Mouse (Mus musculus): Measurements from ENCODE around the gene Arl13a. TPM values are rescaled to one million over a fixed set of nuclear protein-coding genes. Genes with fewer than 3 reads are reported as not detected.

Arl13a gene
- polyA plus RNA-seq, 1 experiment from 2014 or later: not detected

DNA sequence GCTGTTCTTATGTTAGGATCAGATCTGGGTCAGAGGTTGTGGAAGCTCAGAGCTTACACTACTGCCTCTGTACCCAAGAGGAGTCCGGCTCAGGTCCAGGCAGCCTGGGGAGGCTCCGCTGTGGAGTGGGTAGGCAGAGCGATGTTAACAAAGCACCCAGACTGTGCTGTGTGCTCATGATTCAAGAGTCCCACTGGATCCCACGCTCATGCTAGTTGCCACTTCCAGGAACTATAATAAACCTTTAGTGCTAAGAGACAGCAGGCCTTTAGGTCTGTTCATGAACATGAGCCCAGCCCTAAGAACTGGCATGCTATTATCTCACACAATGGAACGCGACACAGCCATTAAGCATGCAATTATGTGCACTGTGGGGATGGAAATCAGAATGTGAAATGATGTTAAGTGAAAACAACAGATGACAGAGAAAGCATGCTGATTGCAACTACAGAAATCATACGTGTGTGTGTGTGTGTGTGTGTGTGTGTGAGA lies 23.9 kb downstream of the Arl13a start:
- WGBS: 80% methylated on average over 7 of the region's 7 CpGs
- H3K4me2 ChIP-seq (replicated peaks; ENCODE audit: low read depth, low read length): no peak overlapping the region
- no peaks in the 10 kb centered on the region for H3K36me3 ChIP-seq (ENCODE audit: insufficient read depth, low read length)
- no peak for DNase-seq (ENCODE audit: low spot score)
- H3K4me3 ChIP-seq (ENCODE audit: low read depth, low read length): no peak overlapping the region
- no peak overlapping the region for H3K9ac ChIP-seq (replicated peaks; ENCODE audit: low read depth)
- no peak overlapping the region for H3K27ac ChIP-seq (ENCODE audit: low read length)
- no peaks in the 10 kb centered on the region for H3K27me3 ChIP-seq (replicated peaks; ENCODE audit: insufficient read depth, low read length)
- H3K4me1 ChIP-seq (ENCODE audit: insufficient read depth, low read depth, low read length): no peaks in the 10 kb centered on the region
- H3K9me3 ChIP-seq (ENCODE audit: low read length): no peaks in the 10 kb centered on the region
- TF ChIP-seq EP300 (IDR thresholded peaks at IDR 0.05) (no peak), CTCF (IDR thresholded peaks at IDR 0.05) (no peak)
- ATAC-seq: no peak

DNA sequence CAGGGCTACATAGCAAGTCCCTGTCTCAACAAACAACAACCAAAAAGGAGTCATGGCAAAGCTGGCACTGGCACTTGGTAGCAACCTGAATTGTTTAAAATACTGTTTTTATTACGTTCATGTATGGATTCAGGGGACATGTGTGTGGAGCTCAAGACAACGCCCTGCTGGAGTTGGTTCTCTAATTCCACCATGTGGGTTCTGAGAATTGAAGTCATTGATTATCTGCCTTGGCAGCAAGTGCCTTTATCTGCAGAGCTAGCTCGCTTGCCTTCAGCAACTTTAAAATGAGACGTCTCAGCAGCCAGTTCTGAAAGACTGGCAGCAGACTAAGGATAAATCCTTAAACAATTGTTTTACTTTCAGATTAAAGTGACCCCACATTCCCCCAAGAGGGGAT lies 30.9 kb downstream of the Arl13a start:
- no peaks in the 10 kb centered on the region for H3K27me3 ChIP-seq (replicated peaks; ENCODE audit: insufficient read depth, low read length)
- no peak overlapping the region for H3K9ac ChIP-seq (replicated peaks; ENCODE audit: low read depth)
- no peak for TF ChIP-seq CTCF (IDR thresholded peaks at IDR 0.05)
- TF ChIP-seq EP300 (IDR thresholded peaks at IDR 0.05): no peak
- DNase-seq (ENCODE audit: low spot score): no peak
- no peak overlapping the region for H3K27ac ChIP-seq (ENCODE audit: low read length)
- 67% methylated on average over 4 of the region's 4 CpGs for WGBS
- H3K9me3 ChIP-seq (ENCODE audit: low read length): no peaks in the 10 kb centered on the region
- H3K4me3 ChIP-seq (ENCODE audit: low read depth, low read length): no peak overlapping the region
- H3K36me3 ChIP-seq (ENCODE audit: insufficient read depth, low read length): no peaks in the 10 kb centered on the region
- no peak overlapping the region for H3K4me2 ChIP-seq (replicated peaks; ENCODE audit: low read depth, low read length)
- no peak for ATAC-seq
- H3K4me1 ChIP-seq (ENCODE audit: insufficient read depth, low read depth, low read length): no peaks in the 10 kb centered on the region

DNA sequence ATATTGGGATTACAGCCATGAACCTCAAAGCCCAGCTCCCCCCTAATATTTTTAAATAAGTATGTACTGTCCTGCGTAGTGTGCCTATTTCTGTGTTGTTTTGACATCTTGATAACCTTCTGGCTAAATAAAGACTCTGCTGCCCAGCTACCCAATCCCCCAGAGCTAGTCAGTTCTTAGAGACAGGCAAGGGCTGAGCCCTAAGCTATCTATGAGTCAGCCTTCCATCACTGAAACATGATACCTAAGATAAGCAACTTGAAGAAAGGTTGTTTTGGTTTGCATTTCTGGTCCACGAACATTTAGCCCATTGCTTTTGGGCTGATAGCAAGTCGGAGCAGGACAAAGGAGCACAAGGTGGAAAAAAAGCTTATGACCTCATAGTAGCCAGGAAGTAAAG lies 33.3 kb downstream of the Arl13a start:
- Histone ChIP-seq H3K4me1 (ENCODE audit: insufficient read depth, low read depth, low read length) (no peaks in the 10 kb centered on the region), H3K36me3 (ENCODE audit: insufficient read depth, low read length) (no peaks in the 10 kb centered on the region), H3K4me2 (replicated peaks; ENCODE audit: low read depth, low read length) (no peak overlapping the region), H3K9me3 (ENCODE audit: low read length) (no peaks in the 10 kb centered on the region), H3K9ac (replicated peaks; ENCODE audit: low read depth) (no peak overlapping the region), H3K4me3 (ENCODE audit: low read depth, low read length) (no peak overlapping the region), H3K27me3 (replicated peaks; ENCODE audit: insufficient read depth, low read length) (no peaks in the 10 kb centered on the region), H3K27ac (ENCODE audit: low read length) (no peak overlapping the region)
- no peak for TF ChIP-seq CTCF (IDR thresholded peaks at IDR 0.05)
- TF ChIP-seq EP300 (IDR thresholded peaks at IDR 0.05): no peak
- 57% methylated on average over 3 of the region's 3 CpGs for WGBS
- ATAC-seq: no peak
- no peak for DNase-seq (ENCODE audit: low spot score)

DNA sequence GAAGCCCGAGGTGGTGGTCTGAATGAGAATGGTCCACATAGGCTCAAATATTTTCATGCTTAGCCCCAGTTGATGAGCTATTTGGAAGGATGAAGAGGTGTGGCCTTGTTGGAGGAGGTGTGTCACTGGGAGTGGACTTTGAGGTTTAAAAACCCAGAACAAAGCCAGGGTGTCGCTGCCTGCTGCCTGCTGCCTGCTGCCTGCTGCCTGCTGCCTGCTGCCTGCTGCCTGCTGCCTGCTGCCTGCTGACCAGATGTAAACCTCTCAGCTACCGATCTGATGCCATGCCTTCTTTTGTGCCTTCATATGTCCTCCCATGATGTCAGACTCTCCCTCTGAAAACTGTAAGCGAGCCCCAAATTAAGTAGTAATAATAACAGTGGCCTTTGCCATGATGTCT lies 34.6 kb downstream of the Arl13a start, which contains the start of gene Nox1:
Nox1 (minus strand) TSS at position 101 of the 400 bp plus-strand sequence.
- Histone ChIP-seq H3K27ac (ENCODE audit: low read length) (no peak within 1 kb of the TSS), H3K36me3 (ENCODE audit: insufficient read depth, low read length) (no peaks in the 10 kb centered on the region), H3K27me3 (replicated peaks; ENCODE audit: insufficient read depth, low read length) (no peaks in the 10 kb centered on the region), H3K4me3 (ENCODE audit: low read depth, low read length) (no peak within 1 kb of the TSS), H3K4me2 (replicated peaks; ENCODE audit: low read depth, low read length) (no peak within 1 kb of the TSS), H3K9ac (replicated peaks; ENCODE audit: low read depth) (no peak within 1 kb of the TSS), H3K9me3 (ENCODE audit: low read length) (no peaks in the 10 kb centered on the region), H3K4me1 (ENCODE audit: insufficient read depth, low read depth, low read length) (no peaks in the 10 kb centered on the region)
- DNase-seq (ENCODE audit: low spot score) (no peak), ATAC-seq (no peak)
- 74% methylated on average over 4 of the region's 4 CpGs for WGBS
- TF ChIP-seq EP300 (IDR thresholded peaks at IDR 0.05) (no peak), CTCF (IDR thresholded peaks at IDR 0.05) (no peak)

DNA sequence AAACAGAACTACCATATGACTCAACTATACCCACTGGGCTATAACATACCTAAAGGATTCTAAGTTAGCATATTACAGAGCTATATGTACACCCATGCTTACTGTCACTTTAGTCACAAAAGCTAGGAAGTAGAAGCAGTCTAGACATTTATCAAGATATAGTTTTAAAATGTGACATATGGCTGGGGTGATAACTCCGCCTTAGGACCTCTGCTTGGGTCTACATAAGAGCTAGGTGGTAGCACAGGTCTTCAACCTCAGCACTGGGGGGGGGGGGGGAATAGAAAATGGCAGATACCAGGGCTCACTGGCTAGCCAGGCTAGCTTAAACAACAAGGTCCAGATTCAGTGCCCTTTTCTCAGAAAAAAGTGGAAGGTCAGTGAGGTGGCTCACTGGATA lies 45.7 kb downstream of the Arl13a start:
- Histone ChIP-seq H3K27me3 (replicated peaks; ENCODE audit: insufficient read depth, low read length) (no peaks in the 10 kb centered on the region), H3K27ac (ENCODE audit: low read length) (no peak overlapping the region), H3K4me1 (ENCODE audit: insufficient read depth, low read depth, low read length) (no peaks in the 10 kb centered on the region), H3K9ac (replicated peaks; ENCODE audit: low read depth) (no peak overlapping the region), H3K4me2 (replicated peaks; ENCODE audit: low read depth, low read length) (no peak overlapping the region), H3K36me3 (ENCODE audit: insufficient read depth, low read length) (no peaks in the 10 kb centered on the region), H3K4me3 (ENCODE audit: low read depth, low read length) (no peak overlapping the region), H3K9me3 (ENCODE audit: low read length) (no peaks in the 10 kb centered on the region)
- TF ChIP-seq EP300 (IDR thresholded peaks at IDR 0.05) (no peak), CTCF (IDR thresholded peaks at IDR 0.05) (no peak)
- WGBS: 88% methylated on average over 1 of the region's 1 CpGs
- DNase-seq (ENCODE audit: low spot score) (no peak), ATAC-seq (no peak)

DNA sequence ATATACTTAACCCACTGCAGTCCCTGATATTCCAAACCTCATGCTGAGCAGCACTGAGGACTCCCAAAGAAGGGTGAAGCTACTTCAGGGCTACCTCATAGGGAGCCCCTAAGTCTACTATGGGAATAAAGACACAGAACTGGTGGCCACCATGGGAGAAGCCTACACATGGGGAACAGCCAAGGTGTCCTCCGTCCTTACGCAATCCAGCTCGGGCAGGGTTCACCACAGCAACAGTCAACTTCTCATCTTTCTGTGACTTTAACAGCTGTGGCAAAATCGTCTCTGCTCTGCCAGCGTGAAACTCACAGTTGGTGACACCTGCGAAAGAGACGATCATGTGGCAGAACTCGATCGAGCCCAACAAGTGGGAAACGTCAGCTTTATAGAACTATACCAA lies 51.0 kb downstream of the Arl13a start:
- H3K4me3 ChIP-seq (ENCODE audit: low read depth, low read length): no peak overlapping the region
- H3K9me3 ChIP-seq (ENCODE audit: low read length): no peaks in the 10 kb centered on the region
- no peak overlapping the region for H3K4me2 ChIP-seq (replicated peaks; ENCODE audit: low read depth, low read length)
- WGBS: 87% methylated on average over 10 of the region's 10 CpGs
- DNase-seq (ENCODE audit: low spot score) (no peak), ATAC-seq (no peak)
- no peaks in the 10 kb centered on the region for H3K36me3 ChIP-seq (ENCODE audit: insufficient read depth, low read length)
- no peaks in the 10 kb centered on the region for H3K27me3 ChIP-seq (replicated peaks; ENCODE audit: insufficient read depth, low read length)
- H3K4me1 ChIP-seq (ENCODE audit: insufficient read depth, low read depth, low read length): no peaks in the 10 kb centered on the region
- no peak overlapping the region for H3K27ac ChIP-seq (ENCODE audit: low read length)
- TF ChIP-seq CTCF (IDR thresholded peaks at IDR 0.05) (no peak), EP300 (IDR thresholded peaks at IDR 0.05) (no peak)
- no peak overlapping the region for H3K9ac ChIP-seq (replicated peaks; ENCODE audit: low read depth)

DNA sequence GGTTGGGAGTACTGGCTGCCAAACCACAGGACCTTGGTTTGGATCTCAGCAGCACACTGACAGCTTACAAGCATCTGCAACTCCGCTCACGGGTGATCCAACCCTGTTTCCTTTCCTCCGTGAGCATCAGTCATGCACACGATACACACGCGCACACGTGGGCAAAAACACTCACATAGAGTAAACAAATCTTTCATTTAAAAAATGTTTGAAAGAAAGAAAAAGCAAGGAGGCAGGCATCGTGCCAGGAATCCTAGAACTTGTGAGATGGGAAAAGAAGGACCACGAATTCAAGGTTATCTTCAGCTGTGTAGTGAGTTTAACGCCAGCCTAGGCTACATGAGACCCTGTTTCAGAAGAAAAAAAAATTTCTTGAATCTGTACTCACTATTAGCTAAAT lies 58.6 kb downstream of the Arl13a start:
- H3K27me3 ChIP-seq (replicated peaks; ENCODE audit: insufficient read depth, low read length): no peaks in the 10 kb centered on the region
- no peak overlapping the region for H3K4me3 ChIP-seq (ENCODE audit: low read depth, low read length)
- no peaks in the 10 kb centered on the region for H3K9me3 ChIP-seq (ENCODE audit: low read length)
- ATAC-seq (no peak), DNase-seq (ENCODE audit: low spot score) (no peak)
- no peaks in the 10 kb centered on the region for H3K4me1 ChIP-seq (ENCODE audit: insufficient read depth, low read depth, low read length)
- WGBS: 70% methylated on average over 10 of the region's 10 CpGs
- H3K36me3 ChIP-seq (ENCODE audit: insufficient read depth, low read length): no peaks in the 10 kb centered on the region
- TF ChIP-seq EP300 (IDR thresholded peaks at IDR 0.05) (no peak), CTCF (IDR thresholded peaks at IDR 0.05) (no peak)
- H3K27ac ChIP-seq (ENCODE audit: low read length): no peak overlapping the region
- H3K4me2 ChIP-seq (replicated peaks; ENCODE audit: low read depth, low read length): no peak overlapping the region
- no peak overlapping the region for H3K9ac ChIP-seq (replicated peaks; ENCODE audit: low read depth)

All from lung, postnatal 0 days (tissue).